Mouse (Mus musculus): ENCODE results near the gene Kif5a.

- TF ChIP-seq CTCF (conservative IDR thresholded peaks at IDR 0.05; ENCODE audit: insufficient read depth, insufficient read length, low read depth, low read length) = no peak
- no peak for TF ChIP-seq POLR2A (IDR thresholded peaks at IDR 0.05; ENCODE audit: low read depth, low read length)
Measured at GRCm38 (mm10) chr10:127262548-127263398, at the start of gene Kif5a.
